Mouse (Mus musculus) layer of hippocampus, adult 2 months (tissue): ENCODE results near the gene Chst8. TPM values are rescaled to one million over a fixed set of nuclear protein-coding genes. Genes with fewer than 3 reads are reported as not detected.
A peak's percentile ranks its signal among the peaks of the same experiment; 100 is the strongest.

ENCODE experiments used
- DNase-seq, 2 experiments: peaks; one replicate each; pipeline ENCODE4 v3.0.0; 2022; ENCODE audit warnings: low spot score in 2 of 2
- H3K27ac ChIP-seq: fragments of 200-600 bp; 2 replicates; pipeline ENCODE4 v1.8.1; 2022
- H3K4me3 ChIP-seq: fragments of 200-600 bp; 2 replicates; pipeline ENCODE4 v1.8.1; 2022; ENCODE audit warnings: mild to moderate bottlenecking
- CTCF ChIP-seq: fragments of 200-600 bp; conservative IDR thresholded peaks from 2 replicates; pipeline ENCODE4 v1.8.1; 2022; ENCODE audit warnings: antibody characterized with exemption, mild to moderate bottlenecking, moderate library complexity
- total RNA-seq, 2 experiments: library from RNA; stranded (reverse); gene quantifications; 2 replicates each; pipeline ENCODE4 v1.2.3; 2021

Gene Chst8
- total RNA-seq, 2 experiments from 2014 or later: 25.7 to 39.9 TPM

DNA sequence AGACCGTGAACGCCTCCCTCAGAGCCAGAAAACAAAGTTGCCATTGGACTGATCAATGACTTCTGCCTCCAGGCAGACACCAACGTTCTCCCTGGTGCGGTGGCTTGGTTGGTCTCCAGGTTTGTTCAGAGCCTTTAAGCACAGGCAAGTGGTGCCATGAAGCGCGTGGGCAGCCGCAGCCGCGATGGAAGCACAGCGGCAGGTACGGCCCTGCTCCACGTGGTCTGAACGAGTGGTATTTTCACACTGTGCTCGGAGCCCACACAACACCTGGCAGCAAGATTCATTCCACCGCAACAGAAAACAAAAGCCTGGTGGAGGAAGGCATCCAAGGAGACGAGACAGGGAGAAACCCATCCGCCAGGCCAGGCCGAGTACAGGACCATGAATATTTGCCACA, 7.3 kb upstream of the Chst8 start:
- H3K4me3 ChIP-seq: no peak overlapping the region
- no peak for TF ChIP-seq CTCF
- DNase-seq: peak; percentile 48 to 67
- H3K27ac ChIP-seq: peak overlapping the region; percentile 0; the same call in 1 of the 2 replicates

DNA sequence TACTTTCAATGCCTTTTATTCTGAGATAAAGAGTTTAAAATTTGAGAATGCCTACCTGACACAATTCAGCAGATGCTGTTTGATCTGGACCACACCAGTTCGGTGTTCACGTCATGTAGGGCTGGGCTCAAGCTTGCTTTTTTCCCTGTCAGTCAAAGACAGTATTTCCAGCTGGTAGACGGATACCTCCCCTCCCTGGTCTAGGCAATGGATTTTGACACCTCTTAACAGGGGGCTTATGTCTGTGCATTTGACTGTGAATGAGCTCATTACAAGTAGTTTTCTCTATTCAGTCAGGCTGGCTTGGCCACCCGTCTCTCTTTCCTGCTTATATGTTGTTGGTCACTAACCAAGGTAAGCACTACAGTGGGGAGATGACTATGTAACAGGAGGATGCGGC, 6.1 kb upstream of the Chst8 start:
- no peak overlapping the region for H3K4me3 ChIP-seq
- no peak overlapping the region for H3K27ac ChIP-seq
- DNase-seq: no peak
- TF ChIP-seq CTCF: no peak

DNA sequence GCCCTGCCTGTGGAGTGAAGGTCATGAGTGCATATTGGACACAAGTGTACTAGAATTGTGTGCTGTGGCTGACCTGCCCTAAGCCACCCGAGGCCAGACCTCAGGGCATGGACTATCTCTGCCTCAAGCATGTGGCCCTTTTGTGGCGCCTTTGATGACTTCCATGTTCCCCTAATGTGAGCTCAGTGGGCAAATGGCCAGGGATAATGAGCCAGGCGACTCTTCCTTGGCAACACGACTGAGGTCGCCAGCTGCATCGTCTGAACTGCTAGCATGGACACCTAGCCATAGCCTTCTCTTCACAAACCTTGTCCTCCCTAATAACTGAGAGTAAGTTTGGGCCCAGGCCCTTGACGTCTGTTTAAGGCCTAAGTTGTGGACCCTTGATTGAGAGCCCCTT, 4.5 kb upstream of the Chst8 start:
- TF ChIP-seq CTCF: no peak
- Histone ChIP-seq H3K27ac (no peak overlapping the region), H3K4me3 (no peak overlapping the region)
- no peak for DNase-seq

GRCm38 (mm10) chr7:34814801-34815200, 2.3 kb upstream of the Chst8 start:
- Histone ChIP-seq H3K4me3 (no peak overlapping the region), H3K27ac (no peak overlapping the region)
- DNase-seq: no peak
- TF ChIP-seq CTCF: no peak

- no peak for DNase-seq
- Histone ChIP-seq H3K4me3 (peak overlapping the region; percentile 64), H3K27ac (peak overlapping the region; percentile 68; the same call in 1 of the 2 replicates)
- TF ChIP-seq CTCF: no peak
Measured at GRCm38 (mm10) chr7:34811531-34812526, 682 bp downstream of the Chst8 start.

DNA sequence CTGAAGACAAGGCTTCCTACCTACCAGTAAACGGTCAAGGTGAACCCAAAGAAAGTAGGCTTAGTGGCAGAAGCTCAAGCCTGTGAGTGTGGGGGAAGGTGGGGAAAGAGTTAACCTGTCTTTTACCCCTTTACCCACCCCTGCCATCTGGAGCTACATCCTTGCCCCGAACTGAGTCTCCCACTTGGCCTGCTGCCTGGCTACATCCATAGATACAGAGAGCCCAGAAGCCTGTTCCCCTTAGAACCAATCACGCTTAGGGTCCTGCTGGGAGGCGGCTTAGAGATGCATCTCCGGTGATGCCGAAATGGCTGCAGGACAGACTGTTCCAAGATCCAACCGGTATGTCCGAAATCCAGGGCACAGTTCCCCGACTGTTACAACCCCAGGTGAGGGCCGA, 1.5 kb downstream of the Chst8 start:
- TF ChIP-seq CTCF: no peak
- Histone ChIP-seq H3K27ac (peak overlapping the region; percentile 19; the same call in 1 of the 2 replicates), H3K4me3 (peak overlapping the region; percentile 64)

DNA sequence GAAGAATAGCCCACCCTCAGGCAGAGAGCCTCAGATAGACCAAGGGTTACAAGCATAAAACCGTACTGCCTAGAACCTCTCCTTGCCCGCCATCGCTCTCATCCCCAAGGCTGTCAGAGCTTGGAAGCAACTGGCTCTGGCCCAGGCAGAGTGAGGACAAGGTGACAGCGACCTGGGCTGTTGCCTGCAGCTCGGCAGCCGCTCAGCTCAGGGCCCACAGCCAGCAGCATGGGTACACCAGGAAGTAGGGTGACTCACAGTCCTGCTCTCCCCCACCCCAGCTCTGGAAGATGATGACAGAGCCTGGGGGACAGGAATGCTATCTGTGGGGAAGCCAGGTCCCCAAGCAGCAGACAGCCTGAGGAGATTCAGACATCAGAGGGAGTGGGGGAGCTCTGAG, 6.2 kb downstream of the Chst8 start:
- no peak for TF ChIP-seq CTCF
- no peak overlapping the region for H3K4me3 ChIP-seq
- H3K27ac ChIP-seq: no peak overlapping the region
- peak in 1 of 2 experiments; percentile 56 for DNase-seq

More for the DNA sequence above, 1.5 kb downstream of the Chst8 start:
- no peak for DNase-seq

DNA sequence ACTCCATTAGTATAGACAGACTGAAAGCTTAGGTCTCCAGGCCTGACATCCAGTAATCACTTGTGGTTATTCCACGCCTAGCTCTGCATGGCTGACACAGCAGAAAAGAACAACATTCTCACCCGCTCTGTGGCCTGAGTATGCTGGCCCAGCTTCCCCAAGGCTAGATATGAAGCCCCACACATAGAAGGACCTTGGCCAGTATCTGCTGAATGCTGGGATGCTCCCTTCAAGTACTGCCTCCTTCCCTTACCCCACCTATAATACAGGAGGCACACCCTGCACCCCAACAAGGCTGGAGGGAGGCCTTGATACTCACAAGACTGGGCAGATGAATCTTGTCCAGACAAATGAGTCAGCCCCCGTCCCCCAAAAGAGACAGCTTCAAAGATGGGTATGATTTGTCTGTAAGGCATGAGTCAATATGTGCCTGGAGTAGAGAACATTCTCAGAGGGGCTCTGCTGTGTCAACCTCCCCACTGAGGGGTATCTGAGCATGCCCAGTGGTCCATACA, 6.8 kb downstream of the Chst8 start:
- no peak for TF ChIP-seq CTCF
- DNase-seq: no peak
- Histone ChIP-seq H3K4me3 (no peak overlapping the region), H3K27ac (no peak overlapping the region)

- TF ChIP-seq CTCF: no peak
- Histone ChIP-seq H3K4me3 (no peak overlapping the region), H3K27ac (no peak overlapping the region)
- no peak for DNase-seq
Measured at GRCm38 (mm10) chr7:34805042-34805441, 7.5 kb downstream of the Chst8 start.

DNA sequence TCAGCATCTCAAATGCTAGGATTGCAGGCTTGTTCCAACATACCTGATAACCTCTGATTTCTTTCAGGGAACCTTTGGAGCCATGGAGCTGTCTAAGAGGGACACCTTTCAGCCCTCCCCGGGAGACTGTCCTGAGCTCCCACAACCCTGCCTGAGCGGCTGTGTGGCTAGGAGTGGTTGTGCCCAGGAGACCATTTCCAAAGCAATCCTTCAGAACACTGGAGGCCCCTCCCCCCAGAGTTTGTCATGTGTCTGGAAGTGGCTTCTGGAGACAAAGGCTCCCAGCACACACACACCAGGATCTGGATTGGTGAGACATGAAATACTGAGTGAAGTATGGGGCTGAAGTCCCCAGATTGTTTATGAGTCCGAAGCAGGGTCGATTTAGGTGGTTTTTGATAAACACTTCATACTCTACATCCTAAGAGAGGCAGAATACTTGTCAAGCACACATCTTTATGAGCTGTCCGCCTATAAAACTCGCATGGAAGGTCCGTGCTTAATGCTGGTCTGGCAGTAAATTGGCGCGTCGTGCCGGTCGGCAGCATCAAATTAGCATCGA, 12.5 kb downstream of the Chst8 start:
- no peak for TF ChIP-seq CTCF
- H3K4me3 ChIP-seq: no peak overlapping the region
- DNase-seq: no peak
- H3K27ac ChIP-seq: no peak overlapping the region

GRCm38 (mm10) chr7:34799404-34799771, 13.1 kb downstream of the Chst8 start:
- no peak for DNase-seq
- TF ChIP-seq CTCF: no peak
- Histone ChIP-seq H3K4me3 (no peak overlapping the region), H3K27ac (no peak overlapping the region)

GRCm38 (mm10) chr7:34798441-34799403, 13.8 kb downstream of the Chst8 start:
- Histone ChIP-seq H3K4me3 (no peak overlapping the region), H3K27ac (no peak overlapping the region)
- no peak for DNase-seq
- TF ChIP-seq CTCF: no peak
